Mouse (Mus musculus) gastrocnemius, adult 2 months (tissue): ENCODE measurements around the gene Carm1. TPM values are rescaled to one million over a fixed set of nuclear protein-coding genes. Genes with fewer than 3 reads are reported as not detected.

Source experiments
- DNase-seq: peaks from one replicate; pipeline ENCODE4 v3.0.0; 2022
- H3K27ac ChIP-seq: fragments of 200-600 bp; 2 replicates; pipeline ENCODE4 v1.8.1; 2022; ENCODE audit warnings: mild to moderate bottlenecking
- H3K4me3 ChIP-seq: fragments of 200-600 bp; 2 replicates; pipeline ENCODE4 v1.8.1; 2022; ENCODE audit warnings: mild to moderate bottlenecking, moderate library complexity
- CTCF ChIP-seq: fragments of 200-600 bp; IDR thresholded peaks from 2 replicates; pipeline ENCODE4 v1.8.1; 2022; ENCODE audit warnings: antibody characterized with exemption, mild to moderate bottlenecking, moderate library complexity
- intact Hi-C: fragments of 180-260 bp; cut with DNase I; formaldehyde crosslinking; loops from one replicate; pipeline ENCODE4 v1.15.1; 2025
- long read RNA-seq, 2 experiments: library from polyadenylated mRNA; stranded (forward); transcript quantifications; one replicate each; pipeline ENCODE4 v2.0.0; 2021
- total RNA-seq, 2 experiments: library from RNA; stranded (reverse); gene quantifications; 2 replicates each; pipeline ENCODE4 v1.2.3; 2021

Carm1 gene
- 10 to 100 TPM; 54.6 to 57.2 TPM for total RNA-seq
- long read RNA-seq, experiment 1, transcript Carm1-201 (16 exons, 3,220 nt): major isoform, 128 of 158 reads
- long read RNA-seq, experiment 1, partial matches to known transcripts: 0 of 158 reads
- long read RNA-seq, experiment 1, other reads (novel, unspliced or antisense): 23 of 158 reads
- long read RNA-seq, experiment 2, transcript Carm1-202 (15 exons, 3,320 nt): minor isoform, 5 of 165 reads
- long read RNA-seq, experiment 2, transcript Carm1-201 (16 exons, 3,220 nt): major isoform, 118 of 165 reads
- long read RNA-seq, experiment 2, transcript Carm1-203 (15 exons, 3,152 nt): minor isoform, 10 of 165 reads
- long read RNA-seq, experiment 2, partial matches to known transcripts: 8 of 165 reads
- long read RNA-seq, experiment 2, other reads (novel, unspliced or antisense): 23 of 165 reads

DNA sequence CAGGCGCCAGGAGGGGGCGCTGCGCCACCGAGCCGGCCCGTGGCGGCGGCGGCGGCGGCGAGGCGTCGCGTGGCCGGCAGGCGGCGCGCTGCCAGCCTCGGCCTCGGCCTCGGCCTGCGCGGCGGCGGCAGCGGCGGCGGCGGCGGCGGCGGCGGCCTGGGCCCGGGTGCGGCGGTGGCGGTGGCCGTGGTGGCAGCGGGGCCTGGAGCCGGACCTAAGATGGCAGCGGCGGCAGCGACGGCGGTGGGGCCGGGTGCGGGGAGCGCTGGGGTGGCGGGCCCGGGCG lies at the start of gene Carm1:
Gene Carm1 (plus strand): TSS at position 106 of the 286 bp plus-strand sequence.
- intact Hi-C loops: loop anchor here (2.0 kb wide), 2 partner anchors 36 to 46 kb away; partner anchors contain the start of genes Timm29, Tmed1 and Yipf2
- peak within 1 kb of the TSS; percentile 97 for H3K27ac ChIP-seq
- no peak for DNase-seq
- peak; percentile 68; the same call in 1 of the 2 replicates for TF ChIP-seq CTCF
- peak within 1 kb of the TSS; percentile 88 for H3K4me3 ChIP-seq

DNA sequence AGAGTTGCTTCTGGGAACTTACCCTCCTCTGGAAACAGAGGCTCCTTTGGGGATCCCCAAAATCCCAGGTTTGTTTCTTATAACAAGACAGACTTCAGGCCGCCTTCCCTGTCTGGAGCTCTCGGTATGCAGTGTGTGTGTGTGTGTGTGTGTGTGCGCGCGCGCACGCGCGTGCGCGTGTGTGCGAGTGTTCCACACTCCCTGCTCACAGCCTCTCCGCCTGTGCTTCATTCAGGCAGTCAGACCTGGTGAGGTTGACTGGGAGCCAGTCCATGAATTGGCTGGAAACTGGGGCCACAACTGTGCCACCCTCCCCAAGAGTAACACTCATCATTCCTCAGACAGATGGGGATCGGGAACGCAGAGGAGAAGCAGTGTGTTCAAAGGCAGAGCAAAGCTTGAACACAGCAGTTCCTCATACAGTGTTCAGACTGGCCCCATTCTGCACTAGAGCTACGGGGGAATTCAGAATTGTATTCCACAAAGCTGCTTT lies 49.6 kb upstream of the Carm1 start:
- no peak for DNase-seq
- H3K27ac ChIP-seq: peak overlapping the region; percentile 80
- peak overlapping the region; percentile 65 for H3K4me3 ChIP-seq
- intact Hi-C loops: no loop called here
- TF ChIP-seq CTCF: no peak

DNA sequence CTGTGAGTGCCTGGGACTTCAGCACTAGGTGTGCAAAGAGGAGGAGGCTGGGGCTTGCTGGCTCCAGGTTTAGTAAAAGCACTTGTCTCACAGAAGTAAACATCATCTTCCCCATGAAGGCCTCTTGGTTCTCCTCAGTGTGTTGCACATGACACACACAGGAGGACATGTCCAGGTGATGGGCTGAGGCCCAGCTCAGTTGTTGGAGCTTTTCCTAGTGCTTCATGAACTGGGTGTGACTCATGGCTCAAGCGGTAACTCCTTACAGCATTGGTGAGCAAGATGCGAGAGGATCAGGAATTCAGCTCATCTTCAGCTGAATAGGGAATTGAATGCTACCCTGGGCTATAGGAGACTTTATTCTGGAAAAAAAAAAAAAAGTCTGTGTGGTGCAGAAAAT lies 49.0 kb upstream of the Carm1 start:
- intact Hi-C loops: no loop called here
- TF ChIP-seq CTCF: no peak
- Histone ChIP-seq H3K27ac (peak overlapping the region; percentile 80), H3K4me3 (peak overlapping the region; percentile 65)
- DNase-seq: no peak

DNA sequence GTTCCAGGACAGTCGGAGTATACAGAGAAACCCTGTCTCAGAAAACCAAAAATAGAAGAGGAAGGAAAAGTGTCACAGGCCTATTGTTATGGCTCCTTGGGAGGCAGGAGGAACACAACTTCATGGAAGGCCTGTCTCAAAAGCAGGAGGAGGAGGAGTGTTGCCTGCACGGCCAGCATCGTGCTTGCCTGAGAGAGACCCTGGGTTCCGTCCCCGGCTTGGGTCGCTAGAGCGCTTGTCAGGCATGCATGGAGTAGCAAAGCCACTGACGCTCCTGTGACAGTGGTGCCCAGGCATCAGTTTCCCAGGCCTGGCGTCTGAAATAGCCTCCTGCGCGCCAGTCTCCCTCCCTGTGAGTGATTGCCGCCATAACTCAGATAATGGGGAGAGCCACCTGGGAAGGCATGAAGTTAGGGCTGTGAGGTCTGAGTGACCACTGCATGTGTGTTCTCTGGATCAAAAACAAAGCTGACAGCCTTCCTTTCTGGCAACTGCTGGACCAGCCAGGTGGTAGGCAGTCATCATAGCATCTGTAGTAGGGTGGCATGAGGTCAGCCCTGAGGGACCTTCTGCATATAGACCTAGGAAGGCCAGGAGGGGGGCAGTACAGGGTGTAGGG lies 48.3 kb upstream of the Carm1 start:
- H3K27ac ChIP-seq: peak overlapping the region; percentile 80; the same call in 1 of the 2 replicates
- H3K4me3 ChIP-seq: no peak overlapping the region
- intact Hi-C loops: no loop called here
- no peak for TF ChIP-seq CTCF
- DNase-seq: no peak

DNA sequence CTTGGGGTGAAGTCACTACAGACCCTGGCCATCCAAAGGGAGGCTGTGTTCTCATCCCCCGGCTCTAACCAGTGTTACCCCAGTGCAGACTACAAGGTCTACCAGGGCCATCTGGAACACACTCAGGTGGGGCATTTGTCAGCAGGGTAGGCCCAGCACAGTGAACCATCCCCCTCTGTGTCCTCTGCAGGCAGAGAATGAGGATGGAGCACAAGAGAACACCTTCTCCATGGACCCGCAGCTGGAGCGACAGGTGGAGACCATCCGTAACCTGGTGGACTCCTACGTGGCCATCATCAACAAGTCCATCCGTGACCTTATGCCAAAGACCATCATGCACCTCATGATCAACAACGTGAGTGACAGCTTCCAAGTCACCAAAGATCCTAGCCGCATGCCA lies 43.3 kb upstream of the Carm1 start:
- Histone ChIP-seq H3K27ac (no peak overlapping the region), H3K4me3 (no peak overlapping the region)
- no peak for TF ChIP-seq CTCF
- peak; percentile 9 for DNase-seq
- intact Hi-C loops: no loop called here

DNA sequence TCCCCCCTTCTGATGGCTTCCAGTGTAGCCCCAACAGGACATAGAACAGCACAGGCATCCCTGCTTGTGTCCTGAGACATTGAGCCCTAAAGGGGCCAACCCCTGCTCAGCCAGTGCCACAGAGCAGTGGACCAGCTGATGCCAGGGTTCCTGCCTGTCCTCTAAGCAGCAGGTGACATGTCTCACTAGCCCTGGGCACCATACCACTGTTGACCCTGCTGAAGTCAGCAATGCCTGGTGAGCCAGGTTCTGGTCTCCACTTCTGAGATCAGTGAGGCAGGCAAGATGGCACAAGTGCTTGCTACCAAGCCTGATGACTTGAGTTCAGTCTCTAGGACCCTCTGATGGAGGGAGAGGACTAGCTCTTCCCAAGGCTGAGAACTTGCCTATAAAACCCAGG lies 40.9 kb upstream of the Carm1 start:
- intact Hi-C loops: no loop called here
- DNase-seq: no peak
- no peak overlapping the region for H3K27ac ChIP-seq

DNA sequence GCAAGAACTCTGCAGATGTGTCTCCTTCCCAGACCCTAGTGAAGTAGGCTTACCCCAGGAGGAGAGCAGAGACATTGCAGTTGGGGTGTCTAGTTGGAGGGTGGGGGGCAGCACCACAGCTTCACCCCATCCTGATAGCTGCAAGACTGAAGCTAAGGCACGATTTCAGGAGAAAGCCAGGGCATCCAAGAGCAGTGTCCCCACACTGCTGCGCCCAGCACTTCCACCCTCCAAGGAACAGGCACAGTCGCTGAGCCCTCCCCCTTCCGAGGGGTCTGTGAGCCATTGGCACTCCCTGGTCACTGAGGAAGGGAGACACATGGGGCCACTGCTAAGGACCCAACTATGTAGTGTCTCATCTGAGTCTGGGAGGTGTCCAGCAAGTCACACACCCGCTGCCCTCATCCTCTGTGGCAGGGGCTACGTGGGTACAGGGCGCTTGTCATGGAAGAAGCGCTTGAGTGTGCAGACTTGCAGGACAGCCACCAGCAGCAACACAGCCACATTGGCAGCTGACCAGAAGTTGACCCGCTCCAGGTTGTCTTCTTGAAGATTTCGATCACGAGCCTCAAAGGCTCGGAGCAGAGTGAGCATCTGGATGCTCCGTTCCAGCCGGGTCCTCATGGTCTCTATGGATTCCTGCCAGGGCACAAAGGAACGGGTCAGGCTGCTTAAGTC lies 38.8 kb upstream of the Carm1 start:
- intact Hi-C loops: no loop called here
- no peak for DNase-seq
- Histone ChIP-seq H3K27ac (no peak overlapping the region), H3K4me3 (no peak overlapping the region)
- TF ChIP-seq CTCF: no peak

More for the DNA sequence above, 40.9 kb upstream of the Carm1 start:
- no peak for TF ChIP-seq CTCF
- no peak overlapping the region for H3K4me3 ChIP-seq

DNA sequence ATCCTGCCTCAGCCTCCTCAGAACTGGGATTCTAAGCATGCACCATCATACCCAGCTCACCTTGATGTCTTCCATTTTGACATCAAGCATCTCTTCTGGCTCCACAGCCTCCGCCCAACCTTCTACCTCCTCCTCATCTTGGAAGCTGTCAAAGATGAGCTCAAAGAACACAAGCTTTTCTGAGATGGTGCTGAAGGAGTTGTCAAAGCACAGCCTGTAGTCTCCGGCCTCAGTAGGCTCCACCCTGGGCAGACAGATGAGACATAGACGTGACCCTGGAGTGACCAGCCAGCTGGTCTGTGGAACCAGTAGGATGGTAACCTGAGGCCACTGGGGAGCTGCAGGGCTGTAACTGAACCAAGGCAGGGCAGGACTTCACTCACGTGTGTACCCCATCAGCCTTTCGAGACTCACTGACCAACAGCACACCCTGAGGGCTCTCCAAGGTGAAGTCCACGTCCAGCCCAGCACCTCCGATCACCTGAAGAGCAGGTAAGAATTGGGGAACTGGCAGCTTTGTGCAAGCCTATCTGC lies 37.8 kb upstream of the Carm1 start:
- H3K4me3 ChIP-seq: peak overlapping the region; percentile 81
- peak overlapping the region; percentile 99 for H3K27ac ChIP-seq
- intact Hi-C loops: no loop called here
- DNase-seq: peak; percentile 52
- TF ChIP-seq CTCF: no peak

DNA sequence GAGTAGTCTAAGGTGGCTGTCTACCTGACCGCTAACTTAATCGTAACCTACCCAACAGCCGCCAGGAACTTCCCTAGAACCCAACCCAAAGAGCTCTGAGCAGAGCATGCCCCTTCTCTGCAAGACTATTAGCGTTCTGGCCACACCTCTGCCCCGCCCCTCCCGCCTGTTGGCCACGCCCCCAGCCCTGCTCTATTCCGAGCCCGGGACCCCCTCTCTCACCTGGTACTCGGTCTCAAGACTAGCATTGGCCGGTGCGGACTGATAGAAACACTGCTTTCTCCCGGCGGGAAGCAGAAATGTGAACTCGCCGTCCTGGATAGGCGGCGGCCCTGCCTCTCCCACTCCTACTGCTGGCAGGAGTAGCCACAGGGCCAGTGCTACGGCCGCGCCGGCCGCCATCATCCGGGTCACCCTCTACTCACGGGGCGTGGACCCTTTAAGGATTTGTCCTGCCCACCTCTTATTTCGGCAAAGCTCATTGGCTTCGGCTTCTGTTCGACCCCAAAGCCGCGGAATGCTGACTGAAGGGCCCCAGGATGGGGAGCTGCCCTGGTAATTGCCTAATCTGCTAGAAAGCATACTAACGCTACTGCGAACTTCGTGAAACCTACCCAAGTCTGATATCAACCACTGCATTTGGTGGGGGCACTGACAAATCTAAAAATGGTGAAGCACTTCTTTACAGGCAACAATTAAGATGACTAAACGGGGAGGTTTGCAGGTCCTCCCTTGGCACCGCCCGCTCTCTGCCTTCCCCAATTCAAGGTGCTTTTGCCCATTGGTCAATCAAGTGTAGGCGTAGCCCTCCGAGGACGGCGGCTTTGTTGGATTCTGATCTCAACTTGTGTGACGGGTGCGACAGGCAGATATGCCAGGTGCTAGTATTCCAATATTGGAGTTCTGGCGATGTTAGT lies 36.7 kb upstream of the Carm1 start, which contains the start of gene Tmed1:
Gene Tmed1 (minus strand): TSS at position 481 of the 917 bp plus-strand sequence.
- Histone ChIP-seq H3K27ac (peak within 1 kb of the TSS; percentile 99), H3K4me3 (peak within 1 kb of the TSS; percentile 81)
- intact Hi-C loops: loop anchor here (2.0 kb wide), 1 partner anchor 37 kb away; the partner anchor contains the start of gene Carm1
- no peak for TF ChIP-seq CTCF
- peak; percentile 95 for DNase-seq

DNA sequence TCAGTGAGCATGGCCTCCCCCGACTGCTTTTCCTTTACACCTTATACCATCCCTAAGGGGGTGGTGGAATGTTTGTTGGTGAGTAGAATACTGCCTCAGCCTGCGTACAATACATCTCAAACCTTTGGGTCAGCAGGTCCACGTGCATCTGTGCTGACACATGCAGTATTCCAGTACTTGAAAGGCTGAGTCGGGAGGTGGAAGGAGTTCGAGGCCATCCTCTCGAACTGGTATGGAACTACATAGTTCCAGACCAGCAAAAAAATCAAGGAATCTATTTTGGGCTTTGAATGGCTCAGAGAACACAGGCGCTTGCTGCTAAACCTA lies 36.0 kb upstream of the Carm1 start:
- Histone ChIP-seq H3K27ac (peak overlapping the region; percentile 99), H3K4me3 (peak overlapping the region; percentile 81)
- no peak for TF ChIP-seq CTCF
- intact Hi-C loops: loop anchor here (2.0 kb wide), 1 partner anchor 36 kb away; the partner anchor contains the start of gene Carm1
- DNase-seq: no peak

DNA sequence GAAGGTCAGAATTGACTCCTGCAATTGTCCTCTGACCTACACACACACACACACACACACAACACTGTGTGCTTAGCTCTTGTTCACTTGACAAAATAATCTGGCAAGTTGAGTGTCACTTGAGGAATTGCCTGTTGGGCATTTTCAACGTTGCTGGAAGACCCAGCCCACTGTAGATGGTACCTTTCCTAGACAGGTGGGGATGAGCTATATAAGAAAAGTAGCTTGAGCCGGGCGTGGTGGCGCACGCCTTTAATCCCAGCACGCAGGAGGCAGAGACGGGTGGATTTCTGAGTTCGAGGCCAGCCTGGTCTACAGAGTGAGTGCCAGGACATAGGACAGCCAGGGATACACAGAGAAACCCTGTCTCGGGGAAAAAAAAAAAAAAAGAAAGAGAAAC lies 35.6 kb upstream of the Carm1 start:
- no peak for DNase-seq
- H3K4me3 ChIP-seq: peak overlapping the region; percentile 81
- TF ChIP-seq CTCF: no peak
- intact Hi-C loops: loop anchor here (2.0 kb wide), 1 partner anchor 36 kb away; the partner anchor contains the start of gene Carm1
- peak overlapping the region; percentile 99 for H3K27ac ChIP-seq

DNA sequence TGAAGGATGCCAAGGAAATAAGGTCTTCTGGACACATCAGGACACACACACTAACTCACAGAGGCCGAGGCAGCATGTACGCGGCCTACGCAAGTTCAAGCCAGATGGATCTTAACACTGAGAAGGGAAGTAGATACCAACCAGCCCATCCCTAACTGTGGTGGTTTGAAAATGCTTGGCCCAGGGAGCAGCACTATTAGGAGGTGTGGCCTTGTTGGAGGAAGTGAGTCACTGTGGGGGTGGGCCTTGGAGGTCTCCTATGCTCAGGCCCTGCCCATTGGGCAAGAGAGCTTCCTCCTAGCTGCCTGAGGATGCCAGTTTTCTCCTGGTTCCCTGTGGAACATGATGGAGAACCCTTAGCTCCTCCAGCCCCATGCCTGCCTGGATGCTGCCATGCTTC lies 33.2 kb upstream of the Carm1 start:
- Histone ChIP-seq H3K27ac (no peak overlapping the region), H3K4me3 (no peak overlapping the region)
- TF ChIP-seq CTCF: no peak
- DNase-seq: no peak
- intact Hi-C loops: no loop called here
